In genomic region chr3:131250978-131251377, GRCm38 (mm10) we compare ENCODE assay signal across 20 mouse cellular contexts. TPM values are rescaled to one million over a fixed set of nuclear protein-coding genes. Genes with fewer than 3 reads are reported as not detected.
DNase-seq lines count a peak whose midpoint lies in the region; ATAC-seq and TF ChIP-seq lines count a peak whose summit lies in the region.
"Had no signal": no experiment of that assay in that cellular context is flagged by ENCODE, and none has a peak within 500 bp of the region (broad histone marks: within the 10 kb centered on the region; RNA-seq: fewer than 3 reads in every experiment).

No protein-coding gene starts in this region.

- no peak for TF ChIP-seq EP300 in heart, postnatal 0 days (IDR thresholded peaks at IDR 0.05; ENCODE audit: low read depth)

- DNase-seq in heart, adult 18-20 months, result peak; percentile 37 to 50
- DNase-seq in heart, postnatal 25 days (ENCODE audit: low spot score), result no peak
- DNase-seq in ovary, postnatal 36 days (ENCODE audit: low spot score), result peak; percentile 8
- no peak for DNase-seq in ovary, postnatal 14 days (ENCODE audit: low spot score)
- DNase-seq in heart, postnatal 0 days (ENCODE audit: low spot score), result no peak
- no peak for DNase-seq in gastrocnemius, postnatal 36 days
- DNase-seq: cerebellum, adult 11-12 months; cerebellum, postnatal 14 days; kidney, adult 2 months; liver; liver, postnatal 0 days; retina, postnatal 1 day; right cerebral cortex, postnatal 25 days; spleen, adult 18-20 months had no signal

- H3K36me3 ChIP-seq in heart, postnatal 0 days (replicated peaks; ENCODE audit: control insufficient read depth, insufficient read depth, low read length), result peaks cover 23% of the 10 kb centered on the region

- H3K9me3 ChIP-seq in heart, postnatal 0 days (replicated peaks; ENCODE audit: control insufficient read depth, low read length), result no peaks in the 10 kb centered on the region
- H3K9me3 ChIP-seq: forebrain, embryonic 12.5 days; limb, embryonic 10.5 days; midbrain, embryonic 10.5 days had no signal

- H3K4me2 ChIP-seq in heart, postnatal 0 days (ENCODE audit: low read depth, low read length), result no peak overlapping the region
- H3K4me2 ChIP-seq: forebrain, embryonic 12.5 days had no signal

- H3K9ac ChIP-seq in heart, postnatal 0 days (replicated peaks; ENCODE audit: low read depth, low read length), result 0 out of 2 replicates have a peak overlapping the region, but pooled peaks have one; percentile 30
- H3K9ac ChIP-seq: forebrain, embryonic 12.5 days; liver, postnatal 0 days had no signal

- H3K27me3 ChIP-seq in heart, postnatal 0 days (ENCODE audit: control insufficient read depth, insufficient read depth, low read length), result no peaks in the 10 kb centered on the region
- H3K27me3 ChIP-seq: forebrain, embryonic 12.5 days had no signal

- peak overlapping the region; percentile 46 for H3K27ac ChIP-seq in heart, postnatal 0 days (ENCODE audit: low read depth)
- H3K27ac ChIP-seq: forebrain, embryonic 12.5 days; kidney, postnatal 0 days; limb, embryonic 10.5 days; midbrain, embryonic 10.5 days had no signal

- peaks cover 36% of the 10 kb centered on the region for H3K4me1 ChIP-seq in heart, postnatal 0 days (ENCODE audit: control insufficient read depth, insufficient read depth)
- H3K4me1 ChIP-seq: forebrain, embryonic 12.5 days; midbrain, embryonic 10.5 days had no signal

- intact Hi-C loops in heart, postnatal 25 days (cut with DNase I), result loop anchor here (2.0 kb wide), 1 partner anchor 20 kb away; no protein-coding TSS in a partner anchor
- intact Hi-C loops in gastrocnemius, postnatal 36 days (cut with DNase I), result no loop called here

- 43% methylated on average over 13 of the region's 13 CpGs for WGBS in heart, postnatal 0 days

- no peak overlapping the region for H3K4me3 ChIP-seq in heart, postnatal 0 days (ENCODE audit: low read depth, low read length)
- H3K4me3 ChIP-seq: forebrain, embryonic 12.5 days; limb, embryonic 10.5 days; midbrain, embryonic 10.5 days had no signal

- TF ChIP-seq CTCF in heart, postnatal 0 days (IDR thresholded peaks at IDR 0.05; ENCODE audit: low read depth), result no peak

- no peak for ATAC-seq in heart, postnatal 0 days (ENCODE audit: insufficient read depth, low read depth)
- no peak for ATAC-seq in erythroblast, adult 5-6 weeks (replicated peaks; ENCODE audit: low FRiP score, poor library complexity, severe bottlenecking)
- ATAC-seq: liver, postnatal 0 days; lung, postnatal 0 days had no signal

RNA-seq across cellular contexts. Expression of gene Hadh, which starts 20.9 kb away (rescaled TPM):
- 100 to 1,000 TPM; 762 to 848 TPM for total RNA-seq in heart, adult 18-20 months (2021)
- total RNA-seq in heart, postnatal 25 days (2021), result 100 to 1,000 TPM; 662 to 714 TPM
- total RNA-seq in heart, postnatal 0 days (2014; rRNA removed; ENCODE audit: low replicate concordance), result 237 and 275 TPM in 2 replicates
- polyA plus RNA-seq in heart, postnatal 0 days (2015; fragmentation: Nextera tagmentation; extraction: Ambion mirVana), result 433 and 464 TPM in 2 replicates
- total RNA-seq in erythroblast, adult 5-6 weeks (2015; ENCODE audit: low replicate concordance), result 9.6 and 13.8 TPM in 2 replicates
- total RNA-seq in erythroblast, adult 5-6 weeks (2017; ENCODE audit: low replicate concordance), result 8.7 and 9.3 TPM in 2 replicates
- 100 to 1,000 TPM; 176 to 189 TPM for total RNA-seq in gastrocnemius, postnatal 36 days (2021)

RNA-seq across cellular contexts. Expression of gene Cyp2u1, which starts 52.0 kb away (rescaled TPM):
- total RNA-seq in heart, adult 18-20 months (2021), result 10 to 100 TPM; 31.5 to 32.9 TPM
- total RNA-seq in heart, postnatal 25 days (2021), result 10 to 100 TPM; 33.7 to 34.8 TPM
- total RNA-seq in heart, postnatal 0 days (2014; rRNA removed; ENCODE audit: low replicate concordance), result 18.4 and 47.2 TPM in 2 replicates
- 20.0 and 21.4 TPM in 2 replicates for polyA plus RNA-seq in heart, postnatal 0 days (2015; fragmentation: Nextera tagmentation; extraction: Ambion mirVana)
- total RNA-seq in erythroblast, adult 5-6 weeks (2015; ENCODE audit: low replicate concordance), result 0.21 TPM in 1 of 2 replicates, not detected in the other
- not detected in 2 replicates for total RNA-seq in erythroblast, adult 5-6 weeks (2017; ENCODE audit: low replicate concordance)
- 10 to 100 TPM; 11.1 to 11.6 TPM for total RNA-seq in gastrocnemius, postnatal 36 days (2021)

Comparison
In these comparisons a context has a peak if more than half of its experiments do, and no peak if none do; other contexts are left out.
1. DNase-seq: peak in heart, adult 18-20 months (2 of 2) and ovary, postnatal 36 days (single experiment); none in heart, postnatal 25 days (single experiment), ovary, postnatal 14 days (single experiment), heart, postnatal 0 days (single experiment) and gastrocnemius, postnatal 36 days (0 of 2).
2. RNA of gene Hadh, which starts 20.9 kb away (total RNA-seq): 762 to 848 TPM in heart, adult 18-20 months, 662 to 714 TPM in heart, postnatal 25 days, 237 to 275 TPM in heart, postnatal 0 days and 176 to 189 TPM in gastrocnemius, postnatal 36 days; 8.7 to 13.8 TPM in erythroblast, adult 5-6 weeks; every median in the first group is over 10 times any median in the second.
3. RNA of gene Cyp2u1, which starts 52.0 kb away (total RNA-seq): 18.4 to 47.2 TPM in heart, postnatal 0 days, 33.7 to 34.8 TPM in heart, postnatal 25 days, 31.5 to 32.9 TPM in heart, adult 18-20 months and 11.1 to 11.6 TPM in gastrocnemius, postnatal 36 days; 0.21 TPM in erythroblast, adult 5-6 weeks; every median in the first group is over 4 times any median in the second.